Mouse (Mus musculus) retina, postnatal 7 days (tissue): ENCODE measurements around the gene Vwa2.

Experiments used
- DNase-seq: peaks from one replicate; pipeline ENCODE4 v3.0.0-alpha.2; 2012; ENCODE audit warnings: low read depth, low spot score

Vwa2 gene

GRCm38 (mm10) chr19:56947971-56948610, 74.0 kb downstream of the Vwa2 start:
- no peak for DNase-seq

GRCm38 (mm10) chr19:56949868-56950267, 75.8 kb downstream of the Vwa2 start:
- DNase-seq: no peak

- DNase-seq: no peak
Measured at GRCm38 (mm10) chr19:56950818-56951217, 76.8 kb downstream of the Vwa2 start.

GRCm38 (mm10) chr19:56953856-56954255, 79.8 kb downstream of the Vwa2 start:
- DNase-seq: no peak

- DNase-seq: no peak
Measured at GRCm38 (mm10) chr19:56954857-56955256, 80.8 kb downstream of the Vwa2 start.

- no peak for DNase-seq
Measured at GRCm38 (mm10) chr19:56955568-56956513, 81.8 kb downstream of the Vwa2 start.

GRCm38 (mm10) chr19:56958011-56958410, 84.0 kb downstream of the Vwa2 start:
- no peak for DNase-seq

- DNase-seq: no peak
Measured at GRCm38 (mm10) chr19:56958582-56959021, 84.6 kb downstream of the Vwa2 start.

- no peak for DNase-seq
Measured at GRCm38 (mm10) chr19:56959057-56959456, 85.0 kb downstream of the Vwa2 start.

- no peak for DNase-seq
Measured at GRCm38 (mm10) chr19:56959601-56960000, 85.6 kb downstream of the Vwa2 start.
